In genomic region chr9:43953128-43953527, GRCm38 (mm10) we compare ENCODE assay signal across 9 mouse cellular contexts.
DNase-seq lines count a peak whose midpoint lies in the region; ATAC-seq and TF ChIP-seq lines count a peak whose summit lies in the region.
"Had no signal": no experiment of that assay in that cellular context is flagged by ENCODE, and none has a peak within 500 bp of the region (broad histone marks: within the 10 kb centered on the region; RNA-seq: fewer than 3 reads in every experiment).

No protein-coding gene starts in this region.

- peak; percentile 52 for TF ChIP-seq CTCF in kidney, postnatal 0 days (IDR thresholded peaks at IDR 0.05; ENCODE audit: low read depth)

- peak; percentile 33 for DNase-seq in adrenal gland, postnatal 14 days
- no peak for DNase-seq in adrenal gland, adult 8-10 months
- peak; percentile 27 for DNase-seq in kidney, postnatal 0 days (ENCODE audit: low spot score)
- DNase-seq in adipocyte (ENCODE audit: low spot score), result peak; percentile 28
- peak; percentile 60 for DNase-seq in hindbrain, embryonic 14.5 days (ENCODE audit: low spot score)
- DNase-seq in spleen, postnatal 36 days (ENCODE audit: low spot score in 2 of 2), result no peak
- DNase-seq in right cerebral cortex, postnatal 10 days (ENCODE audit: low spot score in 2 of 2), result no peak

- H3K4me2 ChIP-seq in kidney, postnatal 0 days (ENCODE audit: low read length), result no peak overlapping the region
- H3K4me2 ChIP-seq in kidney, embryonic 14.5 days (replicated peaks; ENCODE audit: low read depth, low read length), result no peak overlapping the region
- H3K4me2 ChIP-seq in hindbrain, embryonic 14.5 days (replicated peaks), result no peak overlapping the region
- H3K4me2 ChIP-seq: heart, embryonic 13.5 days had no signal

- ATAC-seq in kidney, postnatal 0 days (replicated peaks; ENCODE audit: low FRiP score, low read depth), result no peak
- no peak for ATAC-seq in kidney, embryonic 14.5 days (ENCODE audit: low FRiP score, low TSS enrichment)
- ATAC-seq in hindbrain, embryonic 14.5 days (ENCODE audit: low FRiP score), result no peak

- H3K27me3 ChIP-seq in kidney, postnatal 0 days (ENCODE audit: insufficient read depth, low read length), result no peaks in the 10 kb centered on the region
- 0 out of 2 replicates have a peak, but pooled peaks cover 3% of the 10 kb centered on the region for H3K27me3 ChIP-seq in kidney, embryonic 14.5 days (ENCODE audit: control insufficient read depth, insufficient read depth, low read length)
- no peaks in the 10 kb centered on the region for H3K27me3 ChIP-seq in hindbrain, embryonic 14.5 days (ENCODE audit: control insufficient read depth, insufficient read depth, low read length)

- WGBS in kidney, postnatal 0 days, result 26% methylated on average over 7 of the region's 7 CpGs
- 37% methylated on average over 7 of the region's 7 CpGs for WGBS in kidney, embryonic 14.5 days
- 42% methylated on average over 7 of the region's 7 CpGs for WGBS in hindbrain, embryonic 14.5 days

- no peaks in the 10 kb centered on the region for H3K36me3 ChIP-seq in kidney, postnatal 0 days (ENCODE audit: insufficient read depth, low read length)
- H3K36me3 ChIP-seq in kidney, embryonic 14.5 days (ENCODE audit: control insufficient read depth, insufficient read depth, low read length), result no peaks in the 10 kb centered on the region
- H3K36me3 ChIP-seq in hindbrain, embryonic 14.5 days (replicated peaks; ENCODE audit: control insufficient read depth, insufficient read depth), result no peaks in the 10 kb centered on the region
- H3K36me3 ChIP-seq: heart, embryonic 13.5 days had no signal

- H3K27ac ChIP-seq in kidney, postnatal 0 days, result no peak overlapping the region
- no peak overlapping the region for H3K27ac ChIP-seq in kidney, embryonic 14.5 days (ENCODE audit: low read depth, low read length)
- H3K27ac ChIP-seq in hindbrain, embryonic 14.5 days, result no peak overlapping the region
- H3K27ac ChIP-seq: heart, embryonic 13.5 days had no signal

- H3K9ac ChIP-seq in kidney, postnatal 0 days (ENCODE audit: low read depth, low read length), result no peak overlapping the region
- H3K9ac ChIP-seq in kidney, embryonic 14.5 days (ENCODE audit: low read depth, low read length), result no peak overlapping the region
- no peak overlapping the region; the same call in 1 of the 2 replicates for H3K9ac ChIP-seq in hindbrain, embryonic 14.5 days
- H3K9ac ChIP-seq: heart, embryonic 13.5 days had no signal

- no peaks in the 10 kb centered on the region for H3K9me3 ChIP-seq in kidney, postnatal 0 days (replicated peaks; ENCODE audit: low read length)
- H3K9me3 ChIP-seq in kidney, embryonic 14.5 days (ENCODE audit: control insufficient read depth, low read length), result no peaks in the 10 kb centered on the region
- H3K9me3 ChIP-seq in hindbrain, embryonic 14.5 days (ENCODE audit: control insufficient read depth, low read length), result no peaks in the 10 kb centered on the region
- H3K9me3 ChIP-seq: heart, embryonic 13.5 days had no signal

- no peak overlapping the region for H3K4me3 ChIP-seq in kidney, postnatal 0 days (replicated peaks; ENCODE audit: low read depth, low read length)
- no peak overlapping the region for H3K4me3 ChIP-seq in kidney, embryonic 14.5 days (ENCODE audit: low read length)
- no peak overlapping the region for H3K4me3 ChIP-seq in hindbrain, embryonic 14.5 days (replicated peaks; ENCODE audit: low read length)
- H3K4me3 ChIP-seq: heart, embryonic 13.5 days had no signal

- no peaks in the 10 kb centered on the region for H3K4me1 ChIP-seq in kidney, postnatal 0 days (replicated peaks; ENCODE audit: insufficient read depth, low read length)
- H3K4me1 ChIP-seq in kidney, embryonic 14.5 days (ENCODE audit: control insufficient read depth, insufficient read depth, low read length), result no peaks in the 10 kb centered on the region
- peaks cover 6% of the 10 kb centered on the region; the same call in 1 of the 2 replicates for H3K4me1 ChIP-seq in hindbrain, embryonic 14.5 days (replicated peaks; ENCODE audit: control insufficient read depth, insufficient read depth, low read length)

Comparison
In these comparisons a context has a peak if more than half of its experiments do, and no peak if none do; other contexts are left out.
1. DNase-seq: peak in adrenal gland, postnatal 14 days (single experiment), kidney, postnatal 0 days (single experiment), adipocyte (single experiment) and hindbrain, embryonic 14.5 days (single experiment); none in adrenal gland, adult 8-10 months (single experiment), spleen, postnatal 36 days (0 of 2) and right cerebral cortex, postnatal 10 days (0 of 2).